Mouse (Mus musculus) heart, embryonic 16.5 days (tissue): ENCODE measurements around the gene Rnf11. TPM values are rescaled to one million over a fixed set of nuclear protein-coding genes. Genes with fewer than 3 reads are reported as not detected.
"Not testable (repeated sequence)": the region's sequence is repeated elsewhere in the genome, so short reads cannot be mapped to it uniquely, and the experiment has no call there.

Experiments
- ATAC-seq: fragments of 200-750 bp; cut with Nextera tagmentation; replicated peaks from 2 replicates; pipeline ENCODE4 v1.8.0; 2017; ENCODE audit warnings: moderate number of reproducible peaks; ENCODE audit not compliant: insufficient read depth, low FRiP score; ENCODE audit errors: extremely low read depth
- H3K27ac ChIP-seq: fragments of 300-500 bp; sonication (generic); 2 replicates; pipeline ENCODE4 v1.5.1; 2014; ENCODE audit warnings: mild to moderate bottlenecking, low read length, control low read depth, moderate library complexity
- H3K27me3 ChIP-seq: fragments of 300-500 bp; sonication (generic); 2 replicates; pipeline ENCODE4 v1.6.1; 2014; ENCODE audit warnings: low read length, mixed read lengths; ENCODE audit not compliant: control insufficient read depth, insufficient read depth
- H3K36me3 ChIP-seq: fragments of 300-500 bp; sonication (generic); 2 replicates; pipeline ENCODE4 v1.6.1; 2014; ENCODE audit not compliant: control insufficient read depth, insufficient read depth
- H3K4me1 ChIP-seq: fragments of 300-500 bp; sonication (generic); 2 replicates; pipeline ENCODE4 v1.6.1; 2014; ENCODE audit warnings: low read length, mixed read lengths; ENCODE audit not compliant: control insufficient read depth, insufficient read depth
- H3K4me2 ChIP-seq: fragments of 300-500 bp; sonication (generic); 2 replicates; pipeline ENCODE4 v1.6.1; 2014; ENCODE audit warnings: low read depth, mild to moderate bottlenecking, control low read depth, low read length
- H3K4me3 ChIP-seq: fragments of 300-500 bp; sonication (generic); 2 replicates; pipeline ENCODE4 v1.5.1; 2014; ENCODE audit warnings: mild to moderate bottlenecking, control low read depth, low read length
- H3K9ac ChIP-seq: fragments of 300-500 bp; sonication (generic); 2 replicates; pipeline ENCODE4 v1.6.1; 2014; ENCODE audit warnings: low read length, control low read depth
- H3K9me3 ChIP-seq: fragments of 300-500 bp; sonication (generic); replicated peaks from 2 replicates; pipeline ENCODE4 v1.6.1; 2016; ENCODE audit warnings: low read length; ENCODE audit not compliant: control insufficient read depth
- WGBS: fragments of 180-500 bp; shearing (Covaris S2); extraction: QIAGEN DNeasy Blood & Tissue Kit; methylation state at CpG from one replicate; pipeline ENCODE4 v1.1.7; 2014; 5-methylcytosine and 5-hydroxymethylcytosine counted together
- polyA plus RNA-seq: library from polyadenylated mRNA; unstranded; fragments of >200 nt; fragmentation: Nextera tagmentation; extraction: Ambion mirVana; gene quantifications from 2 replicates; pipeline ENCODE4 v1.2.1, GENCODE M21; 2015

The Rnf11 gene
- polyA plus RNA-seq, 1 experiment from 2014 or later, result 41.5 TPM

- H3K4me3 ChIP-seq, H3K4me2 ChIP-seq: not testable (repeated sequence)
- 94% methylated on average over 3 of the region's 3 CpGs for WGBS
Observed at GRCm38 (mm10) chr4:109404908-109405307, 79.6 kb downstream of the Rnf11 start.

GRCm38 (mm10) chr4:109401176-109401689 lies 83.3 kb downstream of the Rnf11 start:
- no peak overlapping the region for H3K4me2 ChIP-seq
- ATAC-seq, result no peak
- WGBS, result 58% methylated on average over 5 of the region's 5 CpGs
- H3K9me3 ChIP-seq, result no peaks in the 10 kb centered on the region
- no peaks in the 10 kb centered on the region for H3K27me3 ChIP-seq
- H3K4me1 ChIP-seq, result peaks cover 10% of the 10 kb centered on the region
- H3K9ac ChIP-seq, result no peak overlapping the region
- H3K36me3 ChIP-seq, result no peaks in the 10 kb centered on the region
- H3K4me3 ChIP-seq, result no peak overlapping the region
- H3K27ac ChIP-seq, result no peak overlapping the region

More at GRCm38 (mm10) chr4:109404908-109405307, 79.6 kb downstream of the Rnf11 start:
- not testable (repeated sequence) for H3K27ac ChIP-seq, H3K27me3 ChIP-seq, H3K9ac ChIP-seq, H3K36me3 ChIP-seq, ATAC-seq, H3K9me3 ChIP-seq
- peaks cover 14% of the 10 kb centered on the region for H3K4me1 ChIP-seq

Other genes starting within 250 kb of the Rnf11 start
- gene Eps15, start 204.5 kb downstream of the Rnf11 start, polyA plus RNA-seq, result 30.3 and 31.1 TPM in 2 replicates
- gene Ttc39a, start 78.1 kb downstream of the Rnf11 start, polyA plus RNA-seq, result 6.7 and 7.7 TPM in 2 replicates
- gene 4930522H14Rik, start 46.6 kb upstream of the Rnf11 start, polyA plus RNA-seq, result not detected in 2 replicates
- 18.0 and 18.5 TPM in 2 replicates for gene Cdkn2c, start 182.5 kb upstream of the Rnf11 start, polyA plus RNA-seq
- gene Faf1, start 191.9 kb upstream of the Rnf11 start, polyA plus RNA-seq, result 18.5 and 19.2 TPM in 2 replicates